Mouse (Mus musculus): ENCODE results near the gene Ulk3. TPM values are rescaled to one million over a fixed set of nuclear protein-coding genes. Genes with fewer than 3 reads are reported as not detected.

Gene Ulk3
- 7.3 and 16.5 TPM in 2 replicates for total RNA-seq (2012; rRNA removed)

DNA sequence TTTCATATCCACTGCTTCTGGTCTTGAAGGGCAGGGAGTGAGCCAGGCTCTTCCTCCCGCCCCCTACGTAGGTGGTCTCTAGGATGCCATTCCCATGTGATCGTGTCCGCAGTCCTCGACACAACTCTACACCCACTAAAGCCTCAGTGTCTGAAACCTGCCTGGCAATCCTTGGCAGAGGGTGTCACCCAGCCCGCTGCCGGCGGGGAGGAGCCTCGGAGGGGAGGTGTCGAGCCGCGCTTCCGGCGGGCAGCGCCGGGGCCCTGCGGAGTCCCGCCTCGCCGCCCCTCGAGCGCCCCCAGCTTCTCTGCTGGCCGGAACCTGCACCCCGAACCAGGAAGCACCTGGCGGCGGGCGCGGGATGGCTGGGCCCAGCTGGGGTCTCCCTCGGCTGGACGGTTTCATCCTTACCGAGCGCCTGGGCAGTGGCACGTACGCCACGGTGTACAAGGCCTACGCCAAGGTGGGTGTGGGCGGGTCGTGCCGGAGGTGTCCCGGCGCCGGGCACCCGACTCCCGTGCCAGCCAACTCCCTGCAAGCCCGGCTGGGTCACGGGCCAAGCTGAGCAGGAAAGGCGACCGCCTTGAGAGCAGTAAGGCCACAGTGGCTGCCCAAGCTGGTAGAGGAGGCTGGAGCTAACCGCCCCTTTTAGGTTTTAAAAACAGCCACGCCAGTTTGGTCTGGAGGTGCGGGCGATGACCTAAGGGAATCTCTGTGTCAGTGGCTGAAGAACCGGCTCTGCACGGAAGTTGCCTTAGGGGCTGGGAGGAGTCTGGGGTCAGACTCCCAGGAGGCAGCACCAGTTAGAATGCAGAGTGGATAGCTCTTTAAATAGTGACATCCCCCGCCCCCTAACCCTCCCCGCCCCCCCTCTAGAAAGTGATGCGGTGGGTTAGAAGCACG lies at the start of gene Ulk3:
TSS of gene Ulk3 (plus strand) at position 229 of the 903 bp plus-strand sequence.
- peak within 1 kb of the TSS; percentile 84 for H3K9ac ChIP-seq (ENCODE audit: insufficient read depth, low read depth, low read length, poor library complexity, severe bottlenecking)
- H3K4me3 ChIP-seq (ENCODE audit: insufficient read depth in 1 of 2, low read depth in 1 of 2, low read length in 2 of 2, poor library complexity in 1 of 2, severe bottlenecking in 1 of 2), result peak within 1 kb of the TSS; percentile 93 to 96
- H3K4me1 ChIP-seq (ENCODE audit: control insufficient read depth in 2 of 2, insufficient read depth in 2 of 2, low read length in 2 of 2, poor library complexity in 1 of 2), result peaks cover 0 to 2% of the 10 kb centered on the region in 2 experiments; a peak in 2 of 4 replicates
- peak within 1 kb of the TSS; percentile 65 for H3K27ac ChIP-seq (ENCODE audit: insufficient read depth, low read depth, low read length, poor library complexity, severe bottlenecking)
- peak; percentile 81 for DNase-seq (ENCODE audit: low read depth, low spot score)
- in situ Hi-C loops (cut with MboI; ENCODE audit: low sequenced_read_pairs in 2 of 2, unreplicated experiment in 2 of 2), result no loop called here
- TF ChIP-seq CHD2 (IDR thresholded peaks at IDR 0.05; ENCODE audit: low read depth, low read length) (no peak), ZNF384 (IDR thresholded peaks at IDR 0.05; ENCODE audit: low read depth, low read length) (no peak), HCFC1 (IDR thresholded peaks at IDR 0.05; ENCODE audit: borderline replicate concordance, insufficient read depth, low read length) (no peak)
- peaks cover 18% of the 10 kb centered on the region; the same call in 1 of the 2 replicates for H3K36me3 ChIP-seq (ENCODE audit: control insufficient read depth, insufficient read depth, low read length, poor library complexity, severe bottlenecking)
- H3K9me3 ChIP-seq (ENCODE audit: control insufficient read depth, insufficient read depth, low read depth, low read length), result no peaks in the 10 kb centered on the region

DNA sequence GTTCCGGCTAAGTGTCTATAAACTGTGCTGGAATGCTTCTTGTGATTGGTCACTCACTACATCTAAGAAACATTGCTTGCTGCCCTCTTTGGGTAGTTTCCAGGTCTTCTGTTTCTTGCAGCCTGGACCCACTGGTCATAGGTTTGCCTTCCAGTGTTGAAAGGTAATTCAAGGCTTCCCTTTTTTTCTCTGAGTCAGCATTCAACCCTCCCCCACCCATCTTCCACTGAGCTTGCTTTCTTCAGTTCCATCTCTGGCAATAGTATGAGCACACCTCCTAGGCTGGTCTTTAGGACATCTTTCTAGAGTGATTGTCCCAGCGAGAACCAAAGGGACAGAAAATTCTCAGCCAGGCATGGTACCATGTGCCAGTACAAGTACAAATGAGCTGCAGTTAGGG lies 49.7 kb upstream of the Ulk3 start:
- no peak for TF ChIP-seq MAFK (IDR thresholded peaks at IDR 0.05; ENCODE audit: insufficient read depth, low read depth, low read length)
- no peak for TF ChIP-seq CHD2 (IDR thresholded peaks at IDR 0.05; ENCODE audit: low read depth, low read length)
- no peak for TF ChIP-seq ZC3H11A (IDR thresholded peaks at IDR 0.05; ENCODE audit: borderline replicate concordance, low read depth, low read length)
- no peak for TF ChIP-seq ZNF384 (IDR thresholded peaks at IDR 0.05; ENCODE audit: low read depth, low read length)
- no peak for TF ChIP-seq HCFC1 (IDR thresholded peaks at IDR 0.05; ENCODE audit: borderline replicate concordance, insufficient read depth, low read length)
- no peak for DNase-seq (ENCODE audit: low read depth, low spot score)
- Histone ChIP-seq H3K4me3 (ENCODE audit: insufficient read depth in 1 of 2, low read depth in 1 of 2, low read length in 2 of 2, poor library complexity in 1 of 2, severe bottlenecking in 1 of 2) (no peak overlapping the region), H3K36me3 (ENCODE audit: control insufficient read depth, insufficient read depth, low read length, poor library complexity, severe bottlenecking) (peaks cover 23% of the 10 kb centered on the region), H3K9me3 (ENCODE audit: control insufficient read depth, insufficient read depth, low read depth, low read length) (no peaks in the 10 kb centered on the region), H3K9ac (ENCODE audit: insufficient read depth, low read depth, low read length, poor library complexity, severe bottlenecking) (no peak overlapping the region), H3K4me1 (ENCODE audit: control insufficient read depth in 2 of 2, insufficient read depth in 2 of 2, low read length in 2 of 2, poor library complexity in 1 of 2) (0 out of 4 replicates have a peak, but pooled peaks cover 0 to 3% of the 10 kb centered on the region in 2 experiments), H3K27ac (ENCODE audit: insufficient read depth, low read depth, low read length, poor library complexity, severe bottlenecking) (no peak overlapping the region)
- in situ Hi-C loops (cut with MboI; ENCODE audit: low sequenced_read_pairs in 2 of 2, unreplicated experiment in 2 of 2), result no loop called here

- Histone ChIP-seq H3K4me1 (ENCODE audit: control insufficient read depth in 2 of 2, insufficient read depth in 2 of 2, low read length in 2 of 2, poor library complexity in 1 of 2) (0 out of 4 replicates have a peak, but pooled peaks cover 0 to 3% of the 10 kb centered on the region in 2 experiments), H3K36me3 (ENCODE audit: control insufficient read depth, insufficient read depth, low read length, poor library complexity, severe bottlenecking) (peaks cover 24% of the 10 kb centered on the region), H3K9ac (ENCODE audit: insufficient read depth, low read depth, low read length, poor library complexity, severe bottlenecking) (no peak overlapping the region), H3K27ac (ENCODE audit: insufficient read depth, low read depth, low read length, poor library complexity, severe bottlenecking) (no peak overlapping the region), H3K9me3 (ENCODE audit: control insufficient read depth, insufficient read depth, low read depth, low read length) (no peaks in the 10 kb centered on the region), H3K4me3 (ENCODE audit: insufficient read depth in 1 of 2, low read depth in 1 of 2, low read length in 2 of 2, poor library complexity in 1 of 2, severe bottlenecking in 1 of 2) (no peak overlapping the region)
- TF ChIP-seq ZC3H11A (IDR thresholded peaks at IDR 0.05; ENCODE audit: borderline replicate concordance, low read depth, low read length) (0 out of 2 replicates have a peak, but pooled peaks have one; percentile 3), ZNF384 (IDR thresholded peaks at IDR 0.05; ENCODE audit: low read depth, low read length) (peak; percentile 98), HCFC1 (IDR thresholded peaks at IDR 0.05; ENCODE audit: borderline replicate concordance, insufficient read depth, low read length) (no peak)
- in situ Hi-C loops (cut with MboI; ENCODE audit: low sequenced_read_pairs in 2 of 2, unreplicated experiment in 2 of 2), result no loop called here
- no peak for DNase-seq (ENCODE audit: low read depth, low spot score)
These were observed 47.9 kb upstream of the Ulk3 start for GRCm38 (mm10) chr9:57541312-57541711.

GRCm38 (mm10) chr9:57543951-57544350 lies 45.3 kb upstream of the Ulk3 start:
- Histone ChIP-seq H3K9ac (ENCODE audit: insufficient read depth, low read depth, low read length, poor library complexity, severe bottlenecking) (no peak overlapping the region), H3K27ac (ENCODE audit: insufficient read depth, low read depth, low read length, poor library complexity, severe bottlenecking) (no peak overlapping the region), H3K4me1 (ENCODE audit: control insufficient read depth in 2 of 2, insufficient read depth in 2 of 2, low read length in 2 of 2, poor library complexity in 1 of 2) (peaks cover 1 to 10% of the 10 kb centered on the region in 2 experiments; a peak in 1 of 4 replicates), H3K4me3 (ENCODE audit: insufficient read depth in 1 of 2, low read depth in 1 of 2, low read length in 2 of 2, poor library complexity in 1 of 2, severe bottlenecking in 1 of 2) (no peak overlapping the region), H3K9me3 (ENCODE audit: control insufficient read depth, insufficient read depth, low read depth, low read length) (no peaks in the 10 kb centered on the region), H3K36me3 (ENCODE audit: control insufficient read depth, insufficient read depth, low read length, poor library complexity, severe bottlenecking) (peaks cover 24% of the 10 kb centered on the region)
- in situ Hi-C loops (cut with MboI; ENCODE audit: low sequenced_read_pairs in 2 of 2, unreplicated experiment in 2 of 2), result no loop called here
- no peak for DNase-seq (ENCODE audit: low read depth, low spot score)
- TF ChIP-seq HCFC1 (IDR thresholded peaks at IDR 0.05; ENCODE audit: borderline replicate concordance, insufficient read depth, low read length) (no peak), CHD2 (IDR thresholded peaks at IDR 0.05; ENCODE audit: low read depth, low read length) (no peak), ZC3H11A (IDR thresholded peaks at IDR 0.05; ENCODE audit: borderline replicate concordance, low read depth, low read length) (no peak), MAFK (IDR thresholded peaks at IDR 0.05; ENCODE audit: insufficient read depth, low read depth, low read length) (no peak), ZNF384 (IDR thresholded peaks at IDR 0.05; ENCODE audit: low read depth, low read length) (no peak)
